Mouse (Mus musculus): ENCODE results near the gene Senp3.

GRCm38 (mm10) chr11:69656617-69657461, 25.0 kb downstream of the Senp3 start:
- TF ChIP-seq CTCF (IDR thresholded peaks at IDR 0.05; ENCODE audit: low read depth) (peak; percentile 88), EP300 (IDR thresholded peaks at IDR 0.05; ENCODE audit: low read depth) (no peak)
